Mouse (Mus musculus) cerebellum, adult 11 months (tissue): ENCODE data around the gene Lyrm1.

Experiments
- DNase-seq: peaks from one replicate; pipeline ENCODE4 v3.0.0; 2022

Lyrm1 gene

DNA sequence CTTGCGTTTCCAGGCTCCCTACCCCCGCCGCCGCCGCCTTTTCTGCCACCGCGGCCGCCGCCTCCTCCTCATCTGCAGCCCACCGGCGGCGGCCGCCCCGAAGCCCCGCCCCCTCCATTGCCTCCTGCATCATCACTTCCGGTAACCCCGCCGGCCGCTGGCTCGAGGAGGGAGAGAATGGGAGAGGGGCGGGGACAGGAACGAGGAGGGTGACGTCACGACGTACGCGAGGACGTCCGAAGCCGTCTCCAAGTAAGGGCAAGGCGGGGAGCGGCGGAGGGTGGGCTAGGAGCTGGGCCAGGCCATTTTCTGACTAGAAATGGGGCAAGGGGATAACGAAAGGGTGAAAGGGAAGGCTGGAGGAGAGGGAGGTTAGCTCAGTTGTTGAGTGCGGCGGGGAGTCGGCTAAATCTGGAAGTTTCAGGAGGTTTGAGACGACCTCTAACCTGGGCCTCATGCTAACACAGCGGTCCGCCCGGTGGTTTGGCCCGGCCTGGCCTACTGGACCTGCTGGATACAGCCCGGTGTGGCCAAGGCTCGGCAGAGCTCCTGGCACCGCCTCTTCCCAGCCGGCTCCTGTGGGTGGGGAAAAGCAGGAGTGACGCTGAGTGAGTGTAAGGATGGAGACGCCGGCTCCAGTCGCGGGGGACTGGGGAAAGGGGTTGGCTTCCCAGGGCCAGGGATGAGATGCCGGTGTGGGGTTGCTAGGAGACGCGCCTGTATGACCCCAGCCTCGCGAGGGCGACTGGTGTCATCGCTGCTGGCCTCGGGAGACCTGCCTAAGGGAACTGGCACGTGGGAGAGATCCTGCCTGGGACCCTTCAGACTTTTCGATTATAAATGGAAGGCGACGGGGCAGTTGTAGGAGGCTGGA lies at the start of gene Lyrm1, which contains the start of gene Dcun1d3:
Gene Lyrm1 (plus strand): TSS at position 223 of the 874 bp plus-strand sequence.
Gene Dcun1d3 (minus strand): TSS at position 660 of the 874 bp plus-strand sequence.
- DNase-seq: peak; percentile 97

DNA sequence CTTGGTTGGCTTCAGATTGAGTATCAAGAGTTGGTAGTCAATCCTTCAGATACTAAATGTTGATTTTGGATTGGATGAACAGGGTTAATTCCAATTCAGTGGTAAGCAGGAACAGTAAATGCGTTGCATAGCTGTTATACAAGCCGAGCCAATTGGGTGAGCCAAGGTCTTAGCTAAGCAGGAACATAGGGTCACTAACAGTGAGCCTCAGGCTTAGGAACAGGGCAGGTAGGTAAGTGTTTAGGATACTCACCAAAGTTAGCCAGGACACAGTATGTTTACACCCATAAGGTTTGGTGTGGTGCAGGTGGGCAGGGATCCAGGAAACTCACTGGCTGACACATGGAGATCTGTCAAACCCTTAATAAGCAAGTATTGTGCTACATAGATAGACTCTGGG lies 48.3 kb upstream of the Lyrm1 start:
- DNase-seq: no peak

DNA sequence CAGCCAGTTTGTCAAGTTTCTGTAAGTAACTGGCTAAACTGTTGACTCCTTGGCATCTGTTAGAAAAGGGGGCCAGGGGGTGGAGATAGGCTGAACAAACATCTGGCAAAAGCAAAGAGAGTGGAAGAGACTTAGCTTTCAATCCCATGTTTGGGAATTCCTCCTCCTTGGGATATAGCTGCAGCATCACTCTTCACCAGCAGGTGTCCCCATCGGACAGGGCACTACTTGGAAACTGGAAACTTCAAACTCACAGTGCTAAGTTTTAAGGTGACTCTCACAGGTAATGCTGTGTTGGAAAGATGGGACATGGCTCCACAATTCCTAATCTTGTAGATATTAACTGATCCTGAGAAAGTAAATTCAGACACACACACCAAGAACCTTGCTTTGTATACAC lies 46.6 kb upstream of the Lyrm1 start:
- DNase-seq: peak; percentile 37

DNA sequence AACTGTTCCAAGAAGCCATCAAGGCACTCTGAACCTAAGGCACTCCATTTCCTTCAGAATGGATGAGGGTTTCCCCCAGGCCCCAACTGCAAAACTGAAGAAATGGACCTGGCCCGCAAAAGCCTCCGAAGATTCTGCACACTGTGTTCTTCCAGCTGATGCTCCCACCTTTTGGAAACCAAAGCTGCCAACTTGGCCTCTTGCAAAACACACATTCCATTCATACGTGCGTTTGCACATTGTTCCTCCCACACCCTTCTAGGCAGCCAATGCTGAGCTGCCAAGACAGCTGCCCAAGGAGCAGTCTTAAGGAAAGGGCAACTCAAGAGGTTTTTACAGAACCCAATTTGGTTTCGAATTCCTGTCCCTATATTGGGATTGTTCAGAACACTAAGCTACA lies 44.9 kb upstream of the Lyrm1 start:
- DNase-seq: no peak

DNA sequence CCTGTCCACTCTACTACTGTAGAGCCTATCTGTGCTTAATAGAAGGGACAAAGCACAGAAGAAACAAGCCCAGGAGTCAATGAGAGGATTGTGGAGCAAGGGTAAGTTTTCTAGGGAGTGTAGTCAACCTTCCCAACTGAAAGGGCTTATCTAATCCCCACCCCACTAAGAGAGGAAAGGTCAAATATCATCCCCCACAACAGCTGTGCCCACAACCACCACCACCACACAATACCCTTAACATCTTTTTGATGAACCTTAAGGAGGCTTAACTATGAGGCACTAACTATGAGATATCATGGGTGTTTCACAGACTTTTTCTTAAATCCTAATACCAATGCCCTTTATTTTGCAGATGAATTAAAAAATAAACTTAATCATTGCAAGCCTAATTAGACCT lies 43.2 kb upstream of the Lyrm1 start:
- no peak for DNase-seq

DNA sequence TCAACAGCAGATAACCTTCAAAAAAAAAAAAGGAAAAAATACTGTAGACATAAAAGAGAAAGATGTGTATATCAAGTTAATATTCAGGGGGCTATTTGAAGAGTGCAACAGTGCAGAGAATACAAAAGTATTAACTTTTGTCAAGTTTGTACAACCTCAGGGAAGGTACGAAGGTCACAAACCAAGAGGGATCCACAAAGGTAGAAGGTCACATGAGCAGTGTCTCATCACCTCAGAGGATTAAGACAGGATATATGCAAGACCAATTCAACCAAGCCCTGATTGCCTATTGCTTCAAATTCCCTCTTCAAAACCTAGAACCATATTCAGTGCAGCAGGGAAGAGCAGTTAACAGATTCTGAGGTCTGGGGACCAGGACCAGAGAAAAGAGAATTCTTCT lies 42.5 kb upstream of the Lyrm1 start:
- no peak for DNase-seq

DNA sequence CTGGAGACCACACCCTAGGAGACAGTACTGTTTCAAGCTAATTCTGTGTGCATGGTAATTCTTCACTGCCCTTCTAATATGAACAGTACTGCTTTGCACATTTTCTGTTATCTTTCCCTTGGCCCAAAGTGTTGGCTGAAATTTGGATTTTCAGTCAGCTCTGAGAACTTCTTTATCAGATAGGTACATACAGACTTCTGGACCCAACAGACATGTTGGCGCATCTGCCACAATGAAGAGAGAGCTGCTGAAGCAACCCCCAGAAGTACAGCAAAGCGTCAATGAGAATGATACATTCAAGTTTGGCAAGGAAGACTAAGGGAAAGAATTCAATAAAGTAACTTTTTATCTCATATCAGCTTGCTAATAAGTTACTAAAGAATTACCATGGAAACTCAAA lies 41.3 kb upstream of the Lyrm1 start:
- no peak for DNase-seq

DNA sequence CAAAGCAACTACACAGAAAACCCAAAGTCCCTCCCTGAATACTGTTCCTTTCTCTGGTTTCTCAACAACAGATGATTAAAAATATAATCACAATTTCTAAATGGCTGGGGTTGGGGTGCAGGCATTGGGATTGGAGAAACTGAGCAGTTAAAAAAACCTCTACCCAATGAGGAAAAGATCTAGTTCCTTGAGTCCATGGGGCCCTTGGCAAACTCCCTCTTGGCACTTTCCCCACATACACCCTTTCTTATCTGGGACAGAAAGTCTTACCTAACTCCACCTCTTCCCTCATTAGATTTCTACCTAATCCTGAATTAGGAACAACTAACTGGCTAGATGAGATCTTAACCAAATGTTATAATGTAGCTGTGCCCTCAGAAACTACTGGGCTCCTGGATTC lies 40.6 kb upstream of the Lyrm1 start:
- no peak for DNase-seq

DNA sequence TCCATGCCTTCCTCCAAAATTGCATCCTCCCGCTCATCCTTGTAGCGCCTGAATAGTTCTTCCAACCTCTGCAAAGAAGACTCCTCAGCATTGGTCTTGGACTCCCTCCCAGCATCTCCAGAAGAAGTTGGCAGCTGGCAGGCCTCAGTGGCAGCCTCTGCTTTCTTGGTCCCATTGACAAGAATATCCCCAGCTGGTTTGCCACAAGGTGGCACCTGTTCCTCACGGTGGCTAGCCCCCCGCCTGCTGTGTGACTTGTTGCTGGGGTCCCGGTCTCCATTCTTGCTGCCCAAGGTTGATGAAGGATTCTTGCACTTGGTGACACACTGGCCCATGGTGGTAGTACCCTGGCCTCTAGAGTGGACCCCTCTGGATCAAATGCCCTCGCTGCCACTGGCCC lies 36.2 kb upstream of the Lyrm1 start:
- no peak for DNase-seq

DNA sequence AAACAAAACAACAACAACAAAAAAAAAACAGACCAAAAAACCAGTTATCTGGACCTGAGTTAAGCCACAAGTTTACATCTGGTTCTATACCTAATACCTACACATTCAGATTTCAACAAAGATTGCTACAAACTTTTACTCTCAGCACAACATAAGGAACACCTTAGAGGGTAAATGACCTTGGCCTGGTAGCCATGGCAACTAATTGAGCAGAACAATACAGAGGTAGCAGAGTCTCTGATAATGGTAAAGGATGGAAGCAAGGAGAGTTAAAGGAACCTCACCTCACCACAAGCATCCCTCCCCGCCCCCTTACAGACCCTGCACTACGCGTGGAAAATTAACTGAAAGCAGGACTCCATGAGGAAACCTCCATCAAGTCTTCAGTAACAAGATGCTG lies 35.5 kb upstream of the Lyrm1 start:
- DNase-seq: no peak

DNA sequence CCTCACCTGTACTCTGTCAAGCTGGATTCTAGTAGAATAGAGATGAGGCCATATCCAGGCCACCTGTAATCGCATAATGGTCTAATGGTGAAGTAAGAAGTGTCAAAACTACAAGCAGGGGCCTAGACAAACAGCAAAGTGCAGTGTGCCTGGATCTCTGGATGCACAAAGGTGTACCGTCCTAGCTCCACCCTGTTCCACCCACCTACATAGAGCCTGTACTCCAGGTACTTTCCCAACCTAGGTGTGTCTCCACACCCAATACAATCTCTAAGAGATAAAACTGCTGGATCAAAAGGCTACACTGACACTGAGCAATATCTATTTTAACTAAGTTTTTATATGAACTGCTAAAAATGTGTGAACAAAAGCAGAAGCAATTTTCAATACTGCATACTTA lies 35.1 kb upstream of the Lyrm1 start:
- DNase-seq: no peak

DNA sequence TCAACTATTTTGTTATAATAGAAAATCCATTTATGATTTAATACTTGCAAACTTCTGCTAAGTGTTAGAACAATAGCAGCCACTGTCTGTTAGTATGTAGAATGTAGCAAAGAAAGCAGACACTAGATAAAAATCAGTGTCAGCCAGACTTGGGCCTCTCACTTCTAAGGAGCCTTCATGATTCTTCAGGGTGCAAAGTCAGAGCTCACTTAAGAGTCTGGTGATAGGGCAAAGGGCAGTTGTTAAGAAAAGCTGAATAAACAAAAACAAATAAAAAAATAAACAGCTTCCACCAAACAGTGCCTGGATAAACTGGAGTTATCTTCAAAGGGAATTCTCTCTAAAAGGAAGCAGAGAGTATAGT lies 34.7 kb upstream of the Lyrm1 start:
- DNase-seq: no peak

DNA sequence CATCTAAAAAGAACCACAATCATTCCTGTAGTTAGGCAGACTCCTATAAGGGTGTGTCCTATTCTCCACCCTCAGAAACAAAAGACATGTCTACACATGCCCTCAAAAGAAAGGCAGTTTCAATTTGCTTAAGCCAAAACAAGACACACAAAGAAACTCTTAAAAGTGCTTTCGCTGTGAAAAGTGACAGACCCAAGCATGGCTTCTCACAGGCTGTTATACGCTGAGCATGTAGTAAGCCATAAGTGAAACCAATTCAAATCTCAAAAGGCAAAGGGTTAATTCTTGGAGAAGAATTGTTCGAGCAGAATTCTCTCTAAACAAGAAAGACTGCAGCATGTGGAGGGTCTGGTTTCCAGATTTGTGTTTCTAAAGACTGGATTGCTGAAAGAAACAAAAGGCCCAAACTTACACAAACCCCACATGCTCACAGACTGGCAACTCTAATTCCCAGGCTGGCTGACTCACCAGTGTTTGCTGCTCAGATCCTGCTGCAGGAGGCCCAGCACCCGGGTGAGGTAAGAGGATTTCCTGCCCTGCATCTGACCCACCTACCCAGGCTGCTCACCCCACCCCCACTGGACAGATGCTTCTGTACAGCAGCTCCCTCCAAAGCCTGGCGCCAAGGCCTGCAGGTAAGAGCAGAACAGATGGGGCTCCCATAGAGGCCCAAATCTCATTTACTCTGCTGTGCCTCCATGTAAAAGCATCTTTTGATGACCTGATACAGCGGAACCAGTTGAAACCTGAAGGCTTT lies 34.1 kb upstream of the Lyrm1 start:
- peak; percentile 21 for DNase-seq

DNA sequence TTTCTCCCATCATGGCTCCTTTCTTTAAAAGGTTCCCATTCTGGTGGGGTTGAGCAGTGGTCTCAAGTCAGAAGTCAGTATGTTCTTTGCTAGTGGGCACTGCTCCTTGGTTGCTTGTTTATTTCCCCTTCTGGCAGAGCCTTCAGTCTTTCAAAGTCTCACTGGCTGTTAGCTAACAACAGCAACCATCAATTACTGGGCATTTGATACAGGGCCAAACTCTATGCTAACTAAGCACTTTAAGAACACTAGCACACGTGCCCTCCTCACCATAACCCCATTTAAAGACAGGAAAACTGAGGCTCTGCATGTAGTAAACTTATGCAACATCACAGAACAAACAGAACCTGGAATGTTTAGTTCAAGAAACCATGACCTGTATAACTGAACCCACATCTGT lies 33.5 kb upstream of the Lyrm1 start:
- no peak for DNase-seq

DNA sequence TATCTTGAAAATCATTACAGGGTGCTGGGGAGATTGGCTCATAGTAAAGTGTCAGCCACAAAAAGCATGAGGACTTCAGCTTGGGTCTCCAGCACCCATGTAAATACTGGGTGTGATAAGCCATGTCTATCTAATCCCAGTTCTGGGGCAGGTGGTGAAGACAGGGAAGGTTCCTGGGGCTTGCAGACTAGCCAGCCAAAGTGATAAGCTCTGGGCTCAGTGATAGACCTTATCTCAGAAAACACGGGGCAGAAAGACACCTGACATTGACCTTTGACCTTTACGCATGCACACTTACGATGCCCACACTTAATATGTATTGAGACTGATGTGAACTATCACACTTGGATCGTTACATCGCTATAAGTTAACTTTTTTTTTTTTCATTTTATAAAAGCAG lies 31.2 kb upstream of the Lyrm1 start:
- no peak for DNase-seq

DNA sequence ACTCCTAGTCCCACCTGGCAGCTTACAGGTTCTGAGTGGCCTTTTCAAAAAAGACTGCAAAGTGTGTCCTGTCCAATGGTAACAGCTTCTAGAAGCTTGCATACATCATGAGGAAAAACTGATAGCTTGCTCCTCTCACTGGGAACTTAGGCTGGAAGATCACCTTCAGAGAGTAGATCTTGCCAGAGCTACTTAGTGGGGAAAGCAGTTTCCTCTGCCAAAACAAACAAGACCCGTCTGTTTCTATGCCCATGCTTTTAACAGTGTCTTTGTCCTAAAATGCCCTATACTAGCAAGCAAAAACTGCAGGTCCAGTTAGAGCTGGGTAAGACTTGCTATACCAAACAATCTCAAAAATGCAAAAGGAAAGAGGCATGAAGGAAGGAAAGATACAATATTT lies 29.5 kb upstream of the Lyrm1 start:
- no peak for DNase-seq

DNA sequence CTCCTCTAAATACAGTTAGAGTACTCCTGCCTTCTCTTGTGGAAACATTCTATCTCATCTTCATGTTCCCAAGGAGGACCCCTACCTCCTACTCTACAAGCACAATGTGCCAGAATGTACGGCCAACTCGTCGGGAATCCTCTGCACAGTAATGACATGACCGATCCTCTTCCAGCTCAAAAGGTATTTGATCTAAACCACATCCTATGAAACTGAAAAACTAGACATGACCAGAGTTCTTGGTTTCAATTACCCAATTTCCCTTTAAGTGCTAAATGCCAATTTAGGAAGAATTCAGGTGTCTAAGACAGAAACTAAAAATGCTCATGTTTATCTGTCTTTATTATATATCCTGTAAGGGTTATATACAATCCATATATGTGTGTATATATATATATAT lies 23.5 kb upstream of the Lyrm1 start:
- no peak for DNase-seq

DNA sequence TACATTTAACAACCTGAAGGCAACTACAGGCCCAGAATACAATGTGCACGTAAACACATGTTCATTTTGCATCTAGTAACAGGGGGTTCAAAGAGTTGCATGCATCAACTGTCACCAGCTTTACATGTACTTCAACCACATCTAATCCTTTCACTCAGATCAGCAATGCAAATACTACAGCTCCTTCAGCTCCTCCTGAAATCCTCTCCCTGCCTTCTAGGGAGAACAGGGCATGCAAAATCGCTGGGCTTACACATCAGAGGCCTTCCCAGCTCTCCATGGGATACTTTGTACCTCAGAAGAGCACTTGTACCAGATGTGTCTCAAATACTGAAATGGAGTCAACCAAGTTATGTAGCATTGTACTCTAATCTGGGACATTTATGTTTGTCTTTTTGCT lies 22.6 kb upstream of the Lyrm1 start:
- DNase-seq: no peak

DNA sequence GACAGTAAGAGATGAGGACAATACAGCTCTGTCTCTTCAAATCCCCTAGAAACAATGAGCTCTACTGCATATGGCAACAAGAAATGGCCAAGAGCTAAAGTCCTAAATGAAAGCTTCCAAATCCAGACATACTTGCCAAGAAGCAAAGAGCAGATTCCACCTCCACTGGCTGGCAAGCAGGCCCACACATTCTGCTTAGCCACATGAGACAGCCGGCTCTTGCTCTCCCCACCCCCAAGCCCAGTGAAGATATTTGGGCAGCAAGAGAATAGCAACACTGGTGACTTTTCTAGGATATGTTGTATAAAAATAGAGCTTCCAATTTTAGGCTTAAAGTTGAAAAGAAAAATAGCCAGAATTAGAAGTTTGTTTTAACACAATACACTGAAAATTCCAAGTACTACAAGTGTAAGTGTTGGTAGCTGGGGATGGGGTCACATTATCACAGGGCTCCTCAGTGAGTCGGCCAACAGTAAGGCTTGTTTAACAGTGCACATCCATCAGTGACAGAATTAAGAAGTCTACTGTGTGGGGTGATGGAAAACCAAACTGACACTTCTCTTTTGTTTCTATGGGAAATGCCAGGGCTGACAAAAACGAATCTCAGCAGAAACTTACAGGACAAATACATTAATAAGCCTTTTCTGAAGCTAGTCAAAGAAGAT lies 19.8 kb upstream of the Lyrm1 start:
- peak; percentile 14 for DNase-seq

DNA sequence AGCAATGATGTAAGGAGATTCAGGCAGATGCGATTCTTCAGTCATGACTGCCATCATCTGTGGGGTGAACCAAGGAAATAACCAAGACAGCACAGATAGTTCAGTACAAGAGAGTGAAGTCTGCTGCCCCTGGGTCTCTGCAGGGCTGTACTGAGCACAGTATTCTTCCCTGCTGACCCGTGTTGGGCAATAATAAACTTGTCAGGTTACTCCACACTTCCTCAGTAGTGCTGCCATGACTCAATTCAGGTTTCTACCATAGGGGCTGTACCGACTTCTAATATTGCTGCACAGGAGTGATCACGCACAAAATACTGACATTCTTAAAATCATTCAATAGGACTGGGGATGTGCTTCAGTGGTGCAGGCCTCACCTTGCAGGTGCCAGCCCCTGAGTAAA lies 16.5 kb upstream of the Lyrm1 start:
- no peak for DNase-seq

DNA sequence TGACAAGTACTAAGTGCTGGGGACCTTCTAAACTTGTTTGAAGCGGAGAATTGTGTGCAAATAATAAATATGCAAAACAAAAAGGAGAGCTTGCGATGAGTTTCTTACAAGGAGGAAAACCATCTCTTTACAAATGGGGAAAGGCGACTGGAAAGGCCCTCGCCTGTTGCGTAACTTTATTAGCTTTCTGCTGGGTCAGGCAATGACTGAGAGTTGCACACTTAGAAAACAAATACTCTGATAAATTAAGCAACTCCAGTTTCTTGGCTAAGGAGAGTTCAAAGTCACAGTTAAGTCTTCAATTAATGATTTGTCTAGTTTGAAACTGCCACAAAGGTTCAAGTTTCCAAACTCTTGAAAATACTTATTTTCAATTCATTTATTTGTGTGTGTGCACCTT lies 15.3 kb upstream of the Lyrm1 start:
- no peak for DNase-seq

DNA sequence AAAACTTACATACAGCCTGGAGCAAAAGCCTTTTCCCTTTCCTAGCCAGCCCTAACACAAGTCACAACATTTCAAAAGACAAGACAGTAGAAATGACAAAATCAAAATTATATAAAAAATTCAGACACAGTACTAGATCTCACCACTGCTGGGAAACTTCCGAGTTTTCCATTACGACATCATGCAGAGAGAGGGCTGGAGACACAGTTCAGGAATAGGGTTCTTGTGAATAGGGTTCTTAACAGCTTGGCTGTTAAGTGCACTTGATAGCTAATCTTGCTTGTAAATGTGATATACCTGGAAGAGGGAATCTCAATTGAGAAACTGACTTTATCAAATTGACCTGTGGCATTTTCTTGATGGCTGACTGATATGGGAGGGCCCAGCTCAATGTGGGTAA lies 14.4 kb upstream of the Lyrm1 start:
- no peak for DNase-seq

DNA sequence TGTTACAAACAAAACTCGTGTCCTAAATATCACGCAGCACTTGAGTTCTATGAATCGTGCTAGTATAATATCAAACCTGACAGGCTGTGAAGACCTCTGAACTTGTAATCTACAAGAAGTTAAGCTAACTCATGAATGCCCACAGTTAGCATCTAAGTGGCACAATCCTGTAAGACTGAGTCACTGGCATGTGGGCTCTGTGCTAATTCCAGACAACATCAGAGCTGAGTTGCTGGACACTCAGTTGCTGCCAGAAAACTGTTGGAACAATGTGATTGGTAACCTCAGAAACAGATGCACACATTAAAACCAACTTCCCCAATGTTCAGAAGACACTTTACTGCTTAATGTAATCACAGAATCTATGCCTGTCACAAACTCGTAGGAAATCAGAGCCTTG lies 7.8 kb upstream of the Lyrm1 start:
- DNase-seq: no peak

DNA sequence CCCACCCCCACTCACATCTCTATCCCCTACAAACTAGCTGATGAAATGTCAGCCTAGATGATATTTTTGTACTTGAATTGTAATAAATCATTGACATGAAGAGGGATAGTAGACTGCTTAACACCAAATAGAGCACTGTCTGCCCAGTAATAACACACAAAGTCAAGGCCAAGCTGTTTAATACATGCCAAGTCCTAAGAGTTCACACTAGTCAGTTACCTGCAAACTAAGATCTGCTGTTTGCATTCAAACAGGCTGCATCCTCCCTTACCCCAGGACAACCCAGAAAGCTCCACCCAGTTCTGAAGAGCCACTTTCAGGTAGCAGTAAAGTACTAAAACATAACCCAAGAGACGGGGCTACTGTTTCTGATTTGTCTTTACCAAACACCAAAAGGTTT lies 3.5 kb upstream of the Lyrm1 start:
- DNase-seq: no peak
